Mouse (Mus musculus) left cerebral cortex, postnatal 14 days (tissue): ENCODE measurements around the gene Cep57. TPM values are rescaled to one million over a fixed set of nuclear protein-coding genes. Genes with fewer than 3 reads are reported as not detected.

Experiments used
- DNase-seq, 2 experiments: peaks; one replicate each; pipeline ENCODE4 v3.0.0; 2021 to 2022; ENCODE audit warnings: low spot score in 2 of 2, mixed read lengths in 1 of 2
- intact Hi-C: fragments of 180-260 bp; cut with DNase I; formaldehyde crosslinking; loops from one replicate; pipeline ENCODE4 v1.15.1; 2025
- long read RNA-seq, 2 experiments: library from polyadenylated mRNA; stranded (forward); transcript quantifications; one replicate each; pipeline ENCODE4 v2.0.0; 2021
- total RNA-seq, 2 experiments: library from RNA; stranded (reverse); gene quantifications; 2 replicates each; pipeline ENCODE4 v1.2.3; 2021

Gene Cep57
- total RNA-seq = 10 to 100 TPM; 15.1 to 17.1 TPM
- long read RNA-seq, experiment 1, partial matches to known transcripts = 0 of 10 reads
- long read RNA-seq, experiment 1, other reads (novel, unspliced or antisense) = 5 of 10 reads
- long read RNA-seq, experiment 2, transcript Cep57-201 (11 exons, 2,523 nt) = major isoform, 6 of 9 reads
- long read RNA-seq, experiment 2, partial matches to known transcripts = 0 of 9 reads
- long read RNA-seq, experiment 2, other reads (novel, unspliced or antisense) = 2 of 9 reads

DNA sequence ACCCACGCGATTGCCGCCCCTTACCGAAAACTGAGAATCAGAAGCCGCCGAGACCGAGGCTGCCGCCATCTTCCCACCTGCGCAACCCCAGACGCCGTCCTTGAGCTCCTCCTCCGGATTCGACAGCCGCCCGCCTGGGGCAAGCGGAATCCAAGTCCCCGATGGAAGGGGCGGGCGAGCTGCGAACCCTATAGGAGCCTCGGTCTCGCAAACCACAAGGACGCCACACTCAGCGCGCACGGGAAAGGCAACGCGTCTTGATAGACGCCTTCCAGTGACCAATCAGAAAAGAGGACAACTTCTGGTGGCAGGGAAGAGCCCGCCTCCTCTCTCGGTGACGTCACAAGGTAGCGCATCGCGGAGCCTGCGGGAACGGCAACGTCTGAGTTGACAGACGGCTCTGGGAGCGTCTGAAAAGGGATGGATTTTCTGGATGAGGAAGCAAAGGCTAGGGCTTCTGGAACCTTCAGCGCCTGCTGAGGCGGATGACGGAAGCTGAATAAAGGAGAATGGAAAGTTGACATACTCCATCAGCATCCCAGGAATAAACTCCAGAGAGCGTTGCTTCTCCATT, at the start of gene Cep57:
Cep57 (minus strand) TSS at position 276 of the 574 bp plus-strand sequence.
- peak; percentile 97 to 98 for DNase-seq

DNA sequence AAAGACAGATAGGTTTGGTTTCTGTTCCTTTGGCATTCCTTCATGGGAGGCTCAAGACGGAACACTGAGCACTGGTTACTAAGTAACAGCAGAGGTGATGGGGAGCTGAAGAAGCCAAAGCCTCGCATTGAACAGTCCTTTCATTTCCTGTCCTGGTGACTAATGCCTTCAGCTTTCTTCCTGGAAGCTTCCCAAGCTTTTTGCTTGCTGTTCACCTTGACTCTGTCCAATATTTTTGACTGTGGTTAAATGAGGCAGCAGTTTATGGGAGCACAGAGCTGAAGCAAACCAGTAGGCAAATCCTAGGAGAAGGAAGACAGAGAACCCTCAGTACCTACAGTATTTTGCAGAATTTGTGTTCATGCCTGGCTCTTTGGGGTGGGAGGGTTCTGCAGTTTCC, 48.4 kb upstream of the Cep57 start:
- DNase-seq = no peak
- intact Hi-C loops = no loop called here

More for the DNA sequence above, at the start of gene Cep57:
- intact Hi-C loops = loop anchor here (5.0 kb wide), 1 partner anchor 580 kb away; the partner anchor contains the start of genes Ccdc82 and Jrkl

DNA sequence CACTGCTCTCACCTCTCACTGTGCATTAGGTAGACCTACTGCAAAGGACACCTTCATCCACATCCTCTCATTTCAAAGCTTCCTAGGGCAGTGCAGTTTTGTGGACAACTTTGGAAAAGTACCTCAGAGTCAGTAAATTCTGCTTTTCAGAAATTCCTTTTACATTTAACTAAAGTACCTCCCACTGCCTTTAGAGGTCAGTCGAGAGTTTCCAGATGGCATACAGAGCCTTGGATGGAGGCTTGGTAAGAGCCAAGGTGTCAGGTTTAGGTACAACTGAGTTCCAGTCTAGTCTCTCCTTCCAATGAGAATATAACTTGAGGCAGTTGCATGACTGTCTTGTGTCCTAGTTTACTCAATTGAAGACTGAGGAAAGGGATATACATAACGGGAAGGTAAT, 47.5 kb upstream of the Cep57 start:
- intact Hi-C loops = no loop called here
- DNase-seq = no peak

DNA sequence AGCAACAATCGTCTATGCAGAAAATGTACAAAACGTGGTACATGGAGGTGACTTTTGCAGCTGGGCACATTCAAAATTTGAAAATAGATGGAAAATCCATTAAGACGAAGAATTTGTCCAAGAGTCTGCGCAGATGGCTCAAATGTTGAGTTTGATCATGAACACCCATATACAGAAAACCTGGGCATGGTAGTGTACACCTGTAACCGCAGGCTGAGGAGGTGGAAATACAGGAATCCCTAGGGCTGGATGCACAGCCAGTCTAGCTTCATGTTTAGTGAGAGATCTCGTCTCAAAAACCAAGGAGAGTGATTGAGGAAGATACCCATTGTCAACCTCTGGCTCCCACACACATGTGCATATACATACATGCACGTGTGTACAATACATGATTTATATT, 44.7 kb upstream of the Cep57 start:
- intact Hi-C loops = no loop called here
- no peak for DNase-seq

DNA sequence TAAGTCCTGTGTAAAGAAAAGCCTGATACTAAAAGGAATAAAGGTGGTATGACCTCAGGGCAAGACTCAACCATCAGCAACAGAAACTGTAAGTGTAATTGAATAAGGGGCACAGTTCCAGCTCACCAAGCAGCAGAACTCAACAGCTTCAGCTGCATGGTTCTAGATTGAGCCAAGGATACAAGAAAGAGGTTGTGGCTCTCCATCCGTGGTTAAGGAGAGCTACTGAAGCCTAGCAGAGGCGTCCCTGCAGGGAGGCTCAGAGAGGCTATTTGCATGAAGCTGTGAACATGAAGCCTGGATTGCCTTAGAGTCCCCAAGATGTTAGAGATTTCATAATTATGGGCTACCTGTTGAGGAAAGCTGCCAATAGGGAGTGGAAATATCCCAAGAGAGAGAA, 40.7 kb upstream of the Cep57 start:
- DNase-seq = no peak
- intact Hi-C loops = no loop called here

DNA sequence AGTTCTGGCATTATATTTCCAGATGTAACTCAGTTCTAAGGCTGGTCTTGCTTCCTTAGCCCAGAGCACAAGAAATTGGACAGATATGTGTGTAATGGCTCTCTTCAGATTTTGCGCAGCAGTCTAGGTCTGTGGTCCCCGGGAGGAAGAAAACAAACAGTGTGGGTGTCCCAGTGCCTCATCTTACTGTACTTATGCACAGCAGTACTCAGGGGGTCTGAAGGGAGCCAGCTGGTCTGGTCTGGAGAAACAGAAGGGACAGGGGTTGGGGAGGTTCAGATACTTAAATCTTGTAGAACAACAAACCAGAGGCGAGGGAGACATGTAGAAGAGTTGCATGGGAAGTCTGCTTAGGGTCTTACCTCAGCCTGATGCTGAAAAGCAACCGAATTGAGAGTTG, 29.9 kb upstream of the Cep57 start:
- DNase-seq = no peak
- intact Hi-C loops = no loop called here

DNA sequence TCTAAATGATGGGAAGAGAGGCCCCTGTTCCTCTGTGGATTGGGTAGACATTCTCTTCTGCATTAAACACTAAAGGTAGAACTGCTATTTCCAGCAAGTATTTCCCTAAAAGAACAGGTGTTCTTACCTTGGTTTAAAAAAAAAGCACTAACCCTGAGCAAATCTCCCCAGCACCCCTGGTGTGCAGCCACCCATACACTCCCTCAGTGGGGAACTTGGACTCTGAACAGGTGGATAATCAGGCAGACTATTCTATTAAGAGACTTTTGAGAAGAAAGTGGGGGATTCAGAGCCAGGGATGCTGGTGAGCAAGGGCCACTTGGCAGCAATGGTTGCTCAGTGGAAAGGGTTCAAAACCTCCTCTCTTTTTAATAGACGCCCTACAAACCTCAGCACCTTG, 29.3 kb upstream of the Cep57 start:
- no peak for DNase-seq
- intact Hi-C loops = no loop called here

DNA sequence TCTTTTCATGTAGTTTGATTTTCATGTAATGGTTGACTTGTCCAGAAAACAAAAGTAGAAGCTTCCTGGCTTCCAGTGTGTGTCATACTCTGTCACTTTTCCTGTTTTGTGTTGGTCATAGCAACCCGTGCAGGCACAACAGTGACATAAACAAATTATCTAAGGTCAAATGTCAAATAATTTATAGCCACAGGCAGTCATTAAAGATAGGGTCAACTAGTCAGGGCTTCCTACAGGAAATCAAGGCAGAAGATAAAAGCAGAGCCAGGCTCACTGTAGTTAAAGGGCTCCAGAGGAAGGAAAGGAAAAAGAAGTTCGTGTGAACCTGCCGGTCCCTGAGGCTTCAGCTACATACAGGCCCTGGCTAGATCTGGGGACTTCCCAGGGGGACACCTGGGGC, 27.0 kb upstream of the Cep57 start:
- DNase-seq = no peak
- intact Hi-C loops = no loop called here

DNA sequence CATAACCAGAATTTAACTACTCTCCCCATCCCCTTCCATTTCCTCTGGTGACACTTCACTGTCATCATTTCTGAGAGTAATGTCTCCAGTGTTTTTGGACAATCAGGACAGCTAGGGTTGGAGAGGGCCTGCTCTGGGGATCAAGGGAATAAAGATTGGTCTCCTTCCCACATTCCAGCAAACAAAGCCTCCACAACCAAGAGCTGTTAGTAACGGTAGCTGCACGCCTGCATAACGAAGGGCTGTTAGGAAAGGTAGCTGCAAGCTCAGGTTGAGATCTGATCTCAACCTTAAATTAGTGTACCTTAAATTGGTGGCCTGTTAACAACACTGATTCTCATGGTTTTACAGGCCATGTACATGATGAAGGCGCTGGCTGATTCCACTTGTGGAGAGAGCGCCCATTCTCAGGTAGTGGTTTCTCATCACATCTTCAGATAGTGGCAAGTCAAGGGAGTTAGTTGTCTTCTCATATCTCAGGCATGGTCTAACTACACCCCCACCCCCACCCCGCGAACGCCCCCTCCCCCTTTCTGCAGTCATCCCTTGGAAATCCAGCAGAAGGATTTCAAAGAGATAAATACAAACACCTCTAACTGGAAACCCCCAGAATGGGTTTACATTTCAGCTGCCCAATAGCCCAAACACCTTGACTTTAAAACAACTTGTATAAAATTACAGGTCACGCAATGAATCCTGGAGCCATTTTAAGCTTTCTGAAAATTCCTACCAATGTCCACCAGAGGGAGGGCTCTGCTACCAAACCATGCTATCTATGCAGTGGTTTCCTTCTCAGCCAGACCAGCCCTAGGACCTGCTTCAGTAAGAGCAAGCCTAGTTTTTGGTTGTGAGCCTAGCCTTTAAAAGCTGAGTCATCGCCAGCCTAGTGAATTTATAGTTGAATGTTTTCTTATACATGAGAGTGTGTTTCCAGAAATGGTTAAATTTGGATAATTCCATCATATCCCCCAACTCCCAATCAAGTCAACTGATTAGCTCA, 21.9 kb upstream of the Cep57 start:
- DNase-seq = peak; percentile 49 to 74

DNA sequence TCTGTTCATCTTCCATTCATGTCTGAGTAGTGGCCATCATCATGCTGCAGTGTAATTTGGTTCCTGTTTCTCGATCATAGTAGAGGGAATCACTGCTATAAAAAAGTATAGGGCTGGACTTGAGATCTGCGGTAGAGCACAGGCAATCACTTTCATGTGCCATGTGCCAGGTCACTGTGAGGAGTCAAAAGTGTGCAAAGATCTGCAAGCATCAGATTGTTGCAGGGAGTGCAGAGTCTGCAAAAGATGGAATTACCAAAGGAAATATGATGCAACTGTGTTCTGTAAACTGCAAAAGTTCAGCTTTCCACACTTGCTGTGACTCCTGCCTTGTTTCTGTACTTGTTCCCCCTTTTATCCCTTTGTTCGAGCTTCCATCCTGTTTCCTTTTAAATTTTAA, 20.7 kb upstream of the Cep57 start:
- DNase-seq = no peak
- intact Hi-C loops = no loop called here

More for the DNA sequence above, 21.9 kb upstream of the Cep57 start:
- intact Hi-C loops = loop anchor here (1.0 kb wide), 1 partner anchor 494 kb away; no protein-coding TSS in a partner anchor

DNA sequence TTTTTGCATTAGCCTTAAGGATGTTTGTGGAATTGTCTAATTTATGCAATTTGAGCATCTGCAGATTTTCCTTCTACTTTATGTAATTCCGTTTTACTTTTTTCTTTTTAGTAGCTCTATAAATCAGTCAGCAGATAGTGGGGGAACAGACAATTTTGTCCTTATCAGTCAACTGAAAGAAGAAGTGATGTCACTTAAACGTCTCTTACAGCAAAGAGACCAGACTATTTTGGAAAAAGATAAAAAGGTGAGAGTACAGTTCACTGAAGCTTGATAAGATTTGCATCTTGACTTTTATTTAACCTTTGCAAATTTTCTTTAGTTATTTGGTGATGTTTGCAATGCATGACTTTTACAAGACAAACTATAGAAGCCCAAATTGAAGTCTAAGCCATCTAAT, 9.8 kb upstream of the Cep57 start:
- no peak for DNase-seq
- intact Hi-C loops = loop anchor here (5.0 kb wide), 2 partner anchors 481 to 671 kb away; no protein-coding TSS in a partner anchor

DNA sequence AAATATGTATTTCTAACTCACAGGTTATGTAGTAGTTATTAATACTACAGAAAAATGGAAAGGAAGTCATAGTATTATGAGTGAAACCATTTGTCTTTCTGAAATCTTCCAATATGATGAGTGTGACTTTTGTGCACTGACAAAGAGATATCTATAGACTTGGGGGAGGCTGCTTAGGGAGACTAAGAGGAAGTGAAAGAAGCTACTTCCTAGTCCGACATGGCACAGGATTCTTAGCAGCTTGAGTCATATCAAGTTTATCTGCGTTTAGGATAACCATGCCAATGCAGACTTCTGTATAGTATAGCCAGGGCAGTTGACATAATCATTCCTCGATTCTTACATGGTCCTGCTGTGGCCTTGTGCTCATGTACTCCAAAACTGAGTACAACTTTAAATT, 8.3 kb upstream of the Cep57 start:
- intact Hi-C loops = loop anchor here (5.0 kb wide), 2 partner anchors 482 to 672 kb away; no protein-coding TSS in a partner anchor
- DNase-seq = no peak

DNA sequence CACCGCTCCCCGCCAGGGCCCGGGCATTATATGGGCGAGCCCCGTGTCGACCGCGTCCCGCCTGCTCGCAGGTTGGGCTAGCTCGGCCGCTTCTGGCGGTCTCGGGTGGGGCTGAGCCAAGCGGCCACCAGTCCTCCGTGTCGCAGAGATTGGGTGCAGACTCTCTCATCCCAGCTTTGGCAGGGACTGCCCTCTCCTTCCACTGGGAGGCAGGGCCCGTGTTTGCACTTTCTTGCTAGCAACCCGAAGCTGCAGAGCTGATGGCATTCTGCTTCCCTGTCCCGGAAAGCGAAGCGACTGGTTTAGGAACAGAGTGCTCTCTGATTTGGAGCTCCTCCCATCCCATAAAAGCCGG, 1.2 kb upstream of the Cep57 start:
- peak in 1 of 2 experiments; percentile 64 for DNase-seq
- intact Hi-C loops = loop anchor here (5.0 kb wide), 1 partner anchor 581 kb away; the partner anchor contains the start of genes Ccdc82 and Jrkl

DNA sequence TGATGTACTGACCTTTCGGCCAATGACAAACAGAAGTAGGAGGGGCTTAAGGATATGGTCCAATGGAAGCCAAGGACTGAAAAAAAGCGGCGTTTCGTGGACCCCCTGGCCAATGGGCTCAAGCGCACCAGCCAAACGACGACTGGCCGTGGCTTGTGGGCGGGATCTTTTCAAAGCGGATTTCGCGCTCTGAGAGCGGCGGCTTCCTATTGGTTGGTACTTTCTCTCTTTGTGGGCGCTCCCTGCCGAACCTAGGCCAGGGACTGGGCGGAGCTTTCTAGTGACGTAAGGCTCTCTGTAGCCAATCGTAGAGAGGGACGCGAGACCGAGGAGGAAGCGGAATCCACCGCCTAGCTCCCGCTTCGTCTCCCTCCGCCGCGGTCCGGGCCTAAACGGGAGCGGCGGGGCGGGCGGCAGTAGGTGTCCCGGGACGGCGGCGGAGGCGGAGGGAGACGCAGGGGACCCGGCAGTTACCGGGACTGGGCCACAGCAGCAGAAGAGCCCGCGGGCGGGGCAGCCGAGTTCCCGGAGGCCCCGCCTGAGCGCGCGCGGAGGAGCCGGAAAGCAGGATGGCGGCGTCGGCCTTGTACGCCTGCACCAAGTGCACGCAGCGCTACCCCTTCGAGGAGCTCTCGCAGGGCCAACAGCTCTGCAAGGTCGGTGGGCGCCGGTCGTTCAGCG, 639 bp upstream of the Cep57 start, which contains the start of gene Fam76b:
Fam76b (plus strand) TSS at position 311 of the 681 bp plus-strand sequence.
- peak; percentile 100 for DNase-seq
- intact Hi-C loops = loop anchor here (5.0 kb wide), 1 partner anchor 580 kb away; the partner anchor contains the start of genes Ccdc82 and Jrkl

DNA sequence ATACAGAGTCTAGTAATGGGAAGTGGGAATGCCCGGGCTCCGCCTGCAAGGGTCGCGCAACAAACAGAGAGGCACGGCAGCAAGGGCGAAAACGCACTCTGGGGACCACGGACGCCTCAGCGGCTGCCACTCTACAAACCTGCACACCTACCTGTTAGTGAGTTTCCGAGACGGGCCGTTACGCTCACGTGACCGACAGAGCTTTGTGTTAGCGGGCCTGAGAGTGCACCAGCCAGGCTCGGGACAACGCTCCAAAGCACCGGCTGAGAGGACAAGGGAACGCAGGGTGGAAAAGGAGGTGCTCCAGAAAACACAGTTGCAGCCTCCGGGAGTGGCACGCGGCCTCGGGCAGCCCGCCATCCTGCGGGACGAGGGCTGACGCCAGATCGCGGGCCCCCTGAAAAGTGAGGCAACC, 509 bp downstream of the Cep57 start:
- peak; percentile 42 to 52 for DNase-seq
- intact Hi-C loops = loop anchor here (5.0 kb wide), 1 partner anchor 579 kb away; the partner anchor contains the start of genes Ccdc82 and Jrkl

DNA sequence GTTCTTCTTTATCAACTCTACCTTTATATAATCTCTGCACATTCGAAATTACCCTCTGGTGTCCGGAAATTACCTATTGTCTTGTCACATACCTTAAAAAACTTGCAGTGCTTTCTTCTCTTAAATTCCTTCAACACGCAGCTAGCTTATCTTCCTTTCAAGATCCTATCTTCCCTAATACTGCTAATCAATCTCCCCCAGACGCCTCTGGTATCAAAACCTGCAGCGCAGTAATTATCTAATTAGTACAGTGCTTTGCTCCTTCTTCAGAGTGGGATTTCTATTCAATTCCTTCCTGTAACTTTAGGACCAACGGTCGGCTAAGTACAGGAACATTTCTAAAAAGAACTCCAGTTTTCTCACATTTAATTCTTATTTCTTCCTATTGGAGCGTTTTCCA, 1.0 kb downstream of the Cep57 start:
- intact Hi-C loops = loop anchor here (5.0 kb wide), 1 partner anchor 579 kb away; the partner anchor contains the start of genes Ccdc82 and Jrkl
- DNase-seq = no peak

DNA sequence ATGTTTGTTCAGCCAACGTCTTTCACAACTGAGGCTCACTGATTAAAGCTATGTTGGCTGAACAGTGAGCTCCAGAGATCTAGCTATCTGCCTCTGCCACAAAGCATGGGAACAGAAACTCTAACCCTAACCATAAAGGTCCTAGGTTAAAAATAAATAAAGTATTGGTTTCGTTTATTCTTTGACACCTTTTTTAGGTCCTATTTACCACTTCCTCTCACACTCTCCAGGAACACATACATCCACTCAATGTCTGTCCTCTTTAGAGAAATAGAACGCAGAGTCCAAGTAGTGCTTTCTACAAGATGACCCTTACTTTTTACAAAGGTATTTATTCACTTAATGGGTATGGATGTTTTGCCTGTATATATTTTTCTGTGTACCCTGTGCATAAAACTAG, 6.1 kb downstream of the Cep57 start:
- no peak for DNase-seq
- intact Hi-C loops = no loop called here

DNA sequence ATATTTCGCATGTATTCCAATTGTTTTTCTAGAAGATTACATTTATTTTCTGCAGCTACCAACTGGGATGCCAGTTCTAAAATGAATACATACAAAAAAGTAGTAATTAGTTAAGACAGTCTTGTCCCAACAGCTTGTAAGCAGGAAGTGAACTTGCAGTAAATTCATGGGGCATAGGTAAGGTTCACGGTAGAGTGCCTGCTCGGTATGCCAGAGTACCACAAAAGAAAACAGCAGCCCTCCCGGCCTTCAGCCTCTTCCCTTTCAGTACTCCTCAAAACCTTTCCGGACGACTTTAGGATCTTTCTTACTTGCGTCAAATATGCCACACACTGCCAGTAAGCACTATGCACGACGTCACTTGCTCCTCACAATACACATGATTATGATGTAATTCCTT, 8.5 kb downstream of the Cep57 start:
- intact Hi-C loops = no loop called here
- DNase-seq = no peak

DNA sequence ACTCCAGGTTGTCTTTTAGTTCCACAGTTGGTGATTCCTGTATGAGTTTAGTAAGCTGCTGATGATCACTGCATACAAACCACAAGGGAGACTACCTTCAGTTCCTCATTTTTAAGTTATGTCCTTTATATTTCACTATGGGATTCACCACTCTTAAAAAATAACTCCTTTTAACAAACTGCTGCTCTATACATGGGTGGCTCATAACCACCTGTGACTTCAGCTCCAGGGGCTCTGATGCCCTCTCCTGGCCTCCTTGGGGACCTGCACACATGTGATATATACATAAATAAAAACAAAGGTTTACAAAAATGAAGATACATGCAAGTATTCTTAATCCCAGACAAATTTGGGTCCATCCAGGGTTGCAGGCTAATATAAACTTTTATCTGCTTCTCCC, 17.0 kb downstream of the Cep57 start:
- peak in 1 of 2 experiments; percentile 17 for DNase-seq
- intact Hi-C loops = loop anchor here (5.0 kb wide), 1 partner anchor 32 kb away; no protein-coding TSS in a partner anchor
